Mouse (Mus musculus) neural tube, embryonic 11.5 days (tissue): Measurements from ENCODE around the gene Smpd3. TPM values are rescaled to one million over a fixed set of nuclear protein-coding genes. Genes with fewer than 3 reads are reported as not detected.

Source experiments
- ATAC-seq: fragments of 200-750 bp; cut with Nextera tagmentation; 2 replicates; pipeline ENCODE4 v1.8.0; 2017; ENCODE audit warnings: moderate number of reproducible peaks, mild to moderate bottlenecking, moderate TSS enrichment, moderate library complexity; ENCODE audit not compliant: insufficient read depth, low FRiP score, low TSS enrichment
- DNase-seq: peaks from one replicate; pipeline ENCODE4 v3.0.0-alpha.2; 2015; ENCODE audit warnings: low spot score
- H3K27ac ChIP-seq: fragments of 300-500 bp; sonication (generic); 2 replicates; pipeline ENCODE4 v1.5.1; 2014; ENCODE audit warnings: low read depth, mild to moderate bottlenecking, low read length
- H3K27me3 ChIP-seq: fragments of 300-500 bp; sonication (generic); 2 replicates; pipeline ENCODE4 v1.6.1; 2014; ENCODE audit warnings: mild to moderate bottlenecking, low read length, mixed read lengths; ENCODE audit not compliant: control insufficient read depth, insufficient read depth
- H3K36me3 ChIP-seq: fragments of 300-500 bp; sonication (generic); 2 replicates; pipeline ENCODE4 v1.6.1; 2014; ENCODE audit warnings: mild to moderate bottlenecking, low read length, moderate library complexity, mixed read lengths; ENCODE audit not compliant: control insufficient read depth, insufficient read depth
- H3K4me1 ChIP-seq: fragments of 300-500 bp; sonication (generic); 2 replicates; pipeline ENCODE4 v1.6.1; 2014; ENCODE audit warnings: low read length, mixed read lengths; ENCODE audit not compliant: control insufficient read depth, insufficient read depth
- H3K4me2 ChIP-seq: fragments of 300-500 bp; sonication (generic); 2 replicates; pipeline ENCODE4 v1.6.1; 2014; ENCODE audit warnings: low read depth, mild to moderate bottlenecking, moderate library complexity
- H3K4me3 ChIP-seq: fragments of 300-500 bp; sonication (generic); 2 replicates; pipeline ENCODE4 v1.5.1; 2014; ENCODE audit warnings: low read depth, low read length
- H3K9ac ChIP-seq: fragments of 300-500 bp; sonication (generic); 2 replicates; pipeline ENCODE4 v1.6.1; 2014; ENCODE audit warnings: mild to moderate bottlenecking, low read length
- H3K9me3 ChIP-seq: fragments of 300-500 bp; sonication (generic); 2 replicates; pipeline ENCODE4 v1.6.1; 2016; ENCODE audit warnings: low read length; ENCODE audit not compliant: control insufficient read depth
- WGBS: fragments of 180-500 bp; shearing (Covaris S2); extraction: QIAGEN DNeasy Blood & Tissue Kit; methylation state at CpG from one replicate; pipeline ENCODE4 v1.1.7; 2014; 5-methylcytosine and 5-hydroxymethylcytosine counted together
- polyA plus RNA-seq: library from polyadenylated mRNA; unstranded; fragments of >200 nt; fragmentation: Nextera tagmentation; extraction: Ambion mirVana; gene quantifications from 2 replicates; pipeline ENCODE4 v1.2.1, GENCODE M21; 2014

Smpd3 gene
- polyA plus RNA-seq, 1 experiment from 2014 or later: 19.6 TPM

DNA sequence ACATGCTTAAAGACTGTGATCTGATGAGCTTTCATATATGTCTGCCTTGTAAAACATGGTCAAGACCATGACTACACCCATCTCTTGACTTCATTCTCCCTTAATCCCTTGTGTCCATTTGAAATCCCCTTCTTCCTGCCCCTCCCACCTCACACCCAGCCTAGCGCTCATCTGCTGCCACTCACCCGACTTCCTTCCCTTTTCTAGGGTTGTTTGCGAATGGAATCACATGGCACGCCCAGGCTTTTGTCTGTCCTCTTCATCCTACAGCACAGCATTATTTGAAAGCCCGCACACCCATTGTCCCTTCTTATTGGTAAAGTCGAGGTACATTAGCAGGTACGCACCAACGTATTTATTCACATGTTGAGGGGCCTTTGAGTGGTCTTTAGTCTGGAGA, 26.5 kb upstream of the Smpd3 start:
- Histone ChIP-seq H3K9ac (no peak overlapping the region), H3K27ac (no peak overlapping the region), H3K4me3 (no peak overlapping the region), H3K27me3 (no peaks in the 10 kb centered on the region), H3K4me2 (no peak overlapping the region), H3K36me3 (no peaks in the 10 kb centered on the region), H3K4me1 (no peaks in the 10 kb centered on the region), H3K9me3 (no peaks in the 10 kb centered on the region)
- ATAC-seq (no peak), DNase-seq (no peak)
- 71% methylated on average over 8 of the region's 8 CpGs for WGBS

DNA sequence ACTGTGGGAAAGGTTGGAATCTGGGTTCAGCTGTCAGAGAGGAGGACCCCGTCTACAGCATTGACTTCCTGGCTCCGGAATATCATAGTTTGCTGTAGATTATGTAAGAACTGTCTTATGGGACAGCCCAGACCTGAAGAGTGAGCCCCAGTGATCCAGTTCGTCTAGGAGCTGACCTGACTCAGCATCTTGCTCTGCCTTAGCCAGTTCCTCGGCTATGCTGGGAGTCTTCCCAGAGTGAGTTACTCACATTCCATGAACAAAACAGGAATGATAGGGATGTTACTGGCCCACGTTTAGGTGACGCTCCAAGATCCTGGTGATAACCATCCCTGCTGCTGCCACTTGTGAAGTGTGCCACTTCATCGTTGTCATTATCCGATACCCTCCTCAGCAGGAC, 25.5 kb upstream of the Smpd3 start:
- Histone ChIP-seq H3K36me3 (no peaks in the 10 kb centered on the region), H3K27me3 (no peaks in the 10 kb centered on the region)
- 86% methylated on average over 8 of the region's 8 CpGs for WGBS

DNA sequence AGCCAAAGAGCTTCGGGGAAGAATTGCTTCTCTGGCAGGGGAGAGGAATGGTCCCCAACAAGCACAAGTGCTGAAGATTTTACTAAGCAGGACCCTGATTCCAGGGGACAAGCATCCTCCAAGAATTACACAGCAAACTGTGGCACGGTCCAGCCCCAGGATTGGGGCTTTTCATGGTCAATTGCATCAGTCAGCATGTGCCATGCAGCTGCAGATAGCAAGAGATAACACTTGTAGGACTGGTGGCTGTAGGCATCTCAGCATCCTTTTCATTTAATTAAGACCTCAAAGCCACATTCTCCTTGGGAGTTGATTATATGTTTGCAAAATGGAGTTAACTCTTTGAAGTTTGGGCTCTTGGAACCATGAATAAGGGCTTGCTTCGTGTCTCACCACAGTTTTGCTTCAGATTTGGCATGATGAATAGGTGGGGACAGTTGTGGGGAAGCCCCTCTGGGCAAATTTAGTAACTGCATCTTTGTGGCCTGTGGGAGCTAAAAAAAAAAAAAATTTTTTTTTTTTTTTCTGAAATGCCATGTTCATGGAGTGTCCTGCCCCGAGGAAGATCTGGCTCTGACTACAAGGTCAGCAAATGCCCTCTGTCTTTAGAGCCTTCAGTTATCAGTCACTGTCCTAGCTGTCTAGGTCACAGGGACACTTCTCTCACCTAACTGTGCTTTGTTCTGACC, 22.0 kb upstream of the Smpd3 start:
- ATAC-seq: no peak
- Histone ChIP-seq H3K9ac (no peak overlapping the region), H3K27ac (no peak overlapping the region), H3K4me2 (no peak overlapping the region), H3K27me3 (no peaks in the 10 kb centered on the region), H3K4me3 (no peak overlapping the region), H3K9me3 (no peaks in the 10 kb centered on the region), H3K36me3 (no peaks in the 10 kb centered on the region), H3K4me1 (no peaks in the 10 kb centered on the region)
- no peak for DNase-seq
- 84% methylated on average over 4 of the region's 4 CpGs for WGBS

More for the DNA sequence above, 25.5 kb upstream of the Smpd3 start:
- ATAC-seq (no peak), DNase-seq (no peak)
- Histone ChIP-seq H3K4me3 (no peak overlapping the region), H3K9me3 (no peaks in the 10 kb centered on the region), H3K4me2 (no peak overlapping the region), H3K27ac (no peak overlapping the region), H3K9ac (no peak overlapping the region), H3K4me1 (no peaks in the 10 kb centered on the region)

DNA sequence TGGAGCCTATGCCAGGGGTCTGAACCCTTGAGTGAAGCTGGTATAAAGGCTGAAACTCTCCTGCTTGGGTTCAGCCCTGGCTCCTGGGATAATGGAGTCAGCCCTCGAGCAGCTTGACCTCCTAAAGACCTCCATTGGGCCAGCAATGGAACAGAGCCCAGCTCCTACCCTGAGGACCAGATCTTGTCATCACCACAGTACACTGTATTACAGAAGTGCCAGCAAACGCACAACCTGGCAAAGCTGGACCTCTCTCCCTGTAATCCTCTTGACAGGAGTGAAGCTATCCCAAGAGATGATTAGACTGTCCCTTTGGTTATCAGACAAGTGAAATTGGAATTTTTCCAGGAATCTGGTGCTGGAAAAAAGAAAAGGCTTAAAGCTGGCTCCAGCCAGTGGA, 13.3 kb upstream of the Smpd3 start:
- Histone ChIP-seq H3K4me3 (no peak overlapping the region), H3K9me3 (no peaks in the 10 kb centered on the region), H3K4me2 (no peak overlapping the region), H3K9ac (no peak overlapping the region), H3K36me3 (no peaks in the 10 kb centered on the region), H3K4me1 (no peaks in the 10 kb centered on the region), H3K27me3 (no peaks in the 10 kb centered on the region), H3K27ac (no peak overlapping the region)
- WGBS: 70% methylated on average over 2 of the region's 2 CpGs
- DNase-seq: no peak
- no peak for ATAC-seq

DNA sequence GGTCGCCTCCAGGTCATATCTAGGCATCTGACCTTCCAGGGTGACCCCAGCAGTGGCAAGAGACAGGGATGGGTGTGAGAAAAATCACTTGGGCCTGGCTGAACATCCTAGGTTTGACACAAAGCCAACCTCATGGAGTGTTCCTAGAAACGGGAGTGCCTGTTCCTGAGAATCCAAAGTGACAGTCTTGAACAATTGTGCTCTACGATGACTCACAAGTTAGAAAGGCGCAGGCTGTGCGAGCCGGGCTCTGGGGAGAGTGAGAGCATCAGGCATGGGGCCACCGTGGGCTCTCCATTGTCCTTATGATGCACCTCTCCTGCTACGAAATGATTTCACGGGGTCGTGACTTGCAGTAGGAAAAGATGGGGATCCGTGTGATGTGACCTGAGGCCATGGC, 11.6 kb upstream of the Smpd3 start:
- H3K36me3 ChIP-seq: no peaks in the 10 kb centered on the region
- DNase-seq (no peak), ATAC-seq (no peak)
- no peak overlapping the region for H3K9ac ChIP-seq
- no peak overlapping the region for H3K4me2 ChIP-seq
- 68% methylated on average over 11 of the region's 11 CpGs for WGBS
- no peaks in the 10 kb centered on the region for H3K27me3 ChIP-seq
- H3K4me1 ChIP-seq: no peaks in the 10 kb centered on the region
- no peak overlapping the region for H3K27ac ChIP-seq
- H3K9me3 ChIP-seq: no peaks in the 10 kb centered on the region
- no peak overlapping the region for H3K4me3 ChIP-seq

DNA sequence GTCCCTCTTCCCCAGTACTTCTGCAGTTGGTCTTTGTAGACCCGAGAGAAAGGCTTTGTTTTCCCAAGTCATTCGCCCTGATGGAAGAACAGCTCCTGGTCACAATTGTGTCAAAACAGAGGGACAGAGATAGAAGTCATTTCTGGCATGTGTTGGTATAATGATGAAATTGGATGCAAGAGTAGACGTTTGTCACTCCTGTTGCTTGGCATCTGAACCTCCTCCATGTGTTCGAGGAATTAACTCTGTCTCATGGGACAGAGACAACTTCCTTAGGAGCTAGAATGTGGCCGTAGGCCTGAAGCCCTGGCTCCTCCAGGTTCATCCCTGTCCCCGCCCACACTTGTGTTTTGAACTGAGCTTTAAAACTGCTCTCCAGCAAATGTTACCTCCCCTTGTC, 8.3 kb upstream of the Smpd3 start:
- Histone ChIP-seq H3K27ac (no peak overlapping the region), H3K27me3 (no peaks in the 10 kb centered on the region), H3K36me3 (no peaks in the 10 kb centered on the region), H3K9me3 (no peaks in the 10 kb centered on the region), H3K9ac (no peak overlapping the region), H3K4me1 (no peaks in the 10 kb centered on the region), H3K4me2 (no peak overlapping the region), H3K4me3 (no peak overlapping the region)
- DNase-seq: no peak
- 77% methylated on average over 6 of the region's 6 CpGs for WGBS
- no peak for ATAC-seq

DNA sequence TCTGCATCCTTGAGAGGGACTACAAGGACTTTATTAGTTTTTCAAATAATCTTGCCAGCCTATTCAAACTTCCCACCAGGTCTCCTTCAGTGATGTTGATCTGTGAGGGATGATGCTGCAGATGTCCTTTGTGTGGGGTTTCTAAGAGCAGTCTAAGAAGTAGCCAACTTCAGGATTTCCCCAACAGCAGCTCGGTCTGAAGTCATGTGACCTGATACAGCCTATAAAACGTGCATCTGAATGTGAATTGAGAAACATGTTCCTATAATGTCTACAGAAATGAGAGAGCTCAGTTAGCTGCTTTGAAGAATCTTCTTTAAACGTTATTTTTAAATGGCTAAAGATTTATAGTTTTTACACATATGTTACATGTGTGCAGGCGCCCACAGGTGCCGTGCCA, 5.7 kb upstream of the Smpd3 start:
- Histone ChIP-seq H3K4me1 (0 out of 2 replicates have a peak, but pooled peaks cover 4% of the 10 kb centered on the region), H3K4me3 (no peak overlapping the region), H3K9me3 (no peaks in the 10 kb centered on the region), H3K9ac (no peak overlapping the region), H3K4me2 (no peak overlapping the region), H3K27me3 (no peaks in the 10 kb centered on the region), H3K36me3 (no peaks in the 10 kb centered on the region), H3K27ac (no peak overlapping the region)
- DNase-seq: no peak
- no peak for ATAC-seq
- 74% methylated on average over 5 of the region's 5 CpGs for WGBS

DNA sequence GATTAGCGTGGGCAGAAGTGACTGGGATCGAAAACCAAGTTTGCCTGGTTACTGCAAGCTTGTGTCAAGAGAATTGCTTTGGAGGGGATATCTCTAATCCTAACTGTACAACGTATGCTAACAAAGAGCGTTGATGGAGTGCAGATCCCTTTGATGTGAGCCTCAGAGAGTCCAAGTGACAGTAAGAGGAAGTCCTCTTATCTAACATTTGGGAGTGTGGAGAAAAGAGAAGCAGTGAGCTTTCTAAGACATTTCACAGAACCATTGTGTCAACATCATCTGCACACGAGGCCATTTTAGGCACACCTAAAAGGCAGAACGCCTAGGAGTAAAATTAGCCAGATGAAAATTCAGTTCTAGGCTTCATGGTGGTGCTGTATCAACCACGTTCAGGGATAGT, 5.0 kb upstream of the Smpd3 start:
- DNase-seq (no peak), ATAC-seq (no peak)
- Histone ChIP-seq H3K4me3 (no peak overlapping the region), H3K9ac (no peak overlapping the region), H3K27ac (no peak overlapping the region), H3K27me3 (no peaks in the 10 kb centered on the region), H3K4me1 (0 out of 2 replicates have a peak, but pooled peaks cover 4% of the 10 kb centered on the region), H3K9me3 (no peaks in the 10 kb centered on the region), H3K4me2 (no peak overlapping the region), H3K36me3 (no peaks in the 10 kb centered on the region)
- WGBS: 81% methylated on average over 7 of the region's 7 CpGs

DNA sequence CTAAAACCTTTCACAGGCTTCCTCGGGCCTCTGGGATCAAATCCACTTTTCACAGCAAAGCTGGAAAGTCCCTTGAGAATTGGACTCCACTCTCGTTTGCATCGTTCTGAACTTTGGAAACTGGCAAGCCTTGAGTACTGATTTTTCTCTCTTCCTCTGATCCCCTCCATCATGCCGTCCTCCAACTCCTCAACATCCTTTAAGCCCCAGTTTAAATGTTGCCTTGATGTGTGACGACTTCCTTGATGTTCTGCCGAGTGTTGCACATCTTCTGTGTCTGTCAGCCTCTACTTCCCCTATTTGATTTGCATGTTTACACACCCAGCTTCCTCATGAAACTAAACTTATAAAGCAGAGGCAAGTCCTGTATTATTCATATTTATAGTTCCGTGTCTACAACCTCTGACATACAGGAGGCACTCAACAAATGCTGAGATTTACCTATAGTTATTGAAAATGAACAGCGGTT, 987 bp upstream of the Smpd3 start:
- Histone ChIP-seq H3K4me3 (peak overlapping the region; percentile 61), H3K9ac (peak overlapping the region; percentile 23; the same call in 1 of the 2 replicates), H3K4me2 (peak overlapping the region; percentile 68), H3K27me3 (peaks cover 8% of the 10 kb centered on the region; the same call in 1 of the 2 replicates), H3K9me3 (no peaks in the 10 kb centered on the region), H3K36me3 (no peaks in the 10 kb centered on the region), H3K27ac (no peak overlapping the region), H3K4me1 (0 out of 2 replicates have a peak, but pooled peaks cover 4% of the 10 kb centered on the region)
- no peak for ATAC-seq
- 38% methylated on average over 8 of the region's 8 CpGs for WGBS
- no peak for DNase-seq
